Mouse (Mus musculus): ENCODE measurements at regions not wholly inside any gene's neighbourhood (a gene's known extent, or its start where the extent isn't known, plus 50 kb on each side); places are given as distances from the start of the nearest gene placed in this dataset.

- DNase-seq (ENCODE audit: extremely low spot score, low read depth, low spot score) = no peak
Observed at GRCm38 (mm10) chr16:21274012-21274528, 69.5 kb downstream of the Ephb3 start.

- no peak for DNase-seq (ENCODE audit: extremely low spot score, low read depth, low spot score)
Observed at GRCm38 (mm10) chr16:21277789-21278342, 73.3 kb downstream of the Ephb3 start.

GRCm38 (mm10) chr16:21278387-21278786 is 73.8 kb downstream of the Ephb3 start:
- no peak for DNase-seq (ENCODE audit: extremely low spot score, low read depth, low spot score)

- no peak for DNase-seq (ENCODE audit: extremely low spot score, low read depth, low spot score)
Observed at GRCm38 (mm10) chr16:21280200-21280627, 75.7 kb downstream of the Ephb3 start.

- DNase-seq (ENCODE audit: extremely low spot score, low read depth, low spot score) = no peak
Observed at GRCm38 (mm10) chr16:21281958-21282730, 77.6 kb downstream of the Ephb3 start.

GRCm38 (mm10) chr16:21286099-21286498 is 81.5 kb downstream of the Ephb3 start:
- DNase-seq (ENCODE audit: extremely low spot score, low read depth, low spot score) = no peak

- DNase-seq (ENCODE audit: extremely low spot score, low read depth, low spot score) = no peak
Observed at GRCm38 (mm10) chr16:21289528-21289927, 85.0 kb downstream of the Ephb3 start.

GRCm38 (mm10) chr16:21293010-21293409 is 88.5 kb downstream of the Ephb3 start:
- DNase-seq (ENCODE audit: extremely low spot score, low read depth, low spot score) = no peak

- DNase-seq (ENCODE audit: extremely low spot score, low read depth, low spot score) = no peak
Observed at GRCm38 (mm10) chr16:21293569-21293968, 89.0 kb downstream of the Ephb3 start.

GRCm38 (mm10) chr16:21294677-21295411 is 90.3 kb downstream of the Ephb3 start:
- DNase-seq (ENCODE audit: extremely low spot score, low read depth, low spot score) = no peak

- no peak for DNase-seq (ENCODE audit: extremely low spot score, low read depth, low spot score)
Observed at GRCm38 (mm10) chr16:21295956-21296733, 91.6 kb downstream of the Ephb3 start.

- DNase-seq (ENCODE audit: extremely low spot score, low read depth, low spot score) = no peak
Observed at GRCm38 (mm10) chr16:21296786-21297185, 92.2 kb downstream of the Ephb3 start.

- DNase-seq (ENCODE audit: extremely low spot score, low read depth, low spot score) = no peak
Observed at GRCm38 (mm10) chr16:21298866-21299265, 94.3 kb downstream of the Ephb3 start.

GRCm38 (mm10) chr16:21305859-21306258 is 101.3 kb downstream of the Ephb3 start:
- DNase-seq (ENCODE audit: extremely low spot score, low read depth, low spot score) = no peak

GRCm38 (mm10) chr16:21308513-21308912 is 104.0 kb downstream of the Ephb3 start:
- no peak for DNase-seq (ENCODE audit: extremely low spot score, low read depth, low spot score)

GRCm38 (mm10) chr16:21310636-21311615 is 106.4 kb downstream of the Ephb3 start:
- no peak for DNase-seq (ENCODE audit: extremely low spot score, low read depth, low spot score)

- no peak for DNase-seq (ENCODE audit: extremely low spot score, low read depth, low spot score)
Observed at GRCm38 (mm10) chr16:21311781-21312180, 107.2 kb downstream of the Ephb3 start.

GRCm38 (mm10) chr16:21315751-21316151 is 107.2 kb upstream of the Vps8 start:
- no peak for DNase-seq (ENCODE audit: extremely low spot score, low read depth, low spot score)

GRCm38 (mm10) chr16:21318009-21318639 is 104.8 kb upstream of the Vps8 start:
- DNase-seq (ENCODE audit: extremely low spot score, low read depth, low spot score) = no peak

All from hindlimb bud, embryonic 11.5 days (tissue).